Mouse (Mus musculus): ENCODE measurements at regions not wholly inside any gene's neighbourhood (a gene's known extent, or its start where the extent isn't known, plus 50 kb on each side); places are given as distances from the start of the nearest gene placed in this dataset.

- H3K4me3 ChIP-seq (ENCODE audit: low read depth, low read length), result no peak overlapping the region
- no peaks in the 10 kb centered on the region for H3K27me3 ChIP-seq (ENCODE audit: insufficient read depth, low read length)
- no peak for TF ChIP-seq CTCF (IDR thresholded peaks at IDR 0.05)
- no peaks in the 10 kb centered on the region for H3K36me3 ChIP-seq (ENCODE audit: insufficient read depth, low read length)
- DNase-seq (ENCODE audit: low spot score) (no peak), ATAC-seq (ENCODE audit: low FRiP score) (no peak)
- no peaks in the 10 kb centered on the region for H3K4me1 ChIP-seq (ENCODE audit: insufficient read depth, low read length)
- H3K4me2 ChIP-seq (ENCODE audit: low read depth, low read length, poor library complexity, severe bottlenecking), result no peak overlapping the region
- H3K9ac ChIP-seq (replicated peaks; ENCODE audit: low read length, poor library complexity, severe bottlenecking), result no peak overlapping the region
- 87% methylated on average over 2 of the region's 2 CpGs for WGBS
- no peak overlapping the region for H3K27ac ChIP-seq (ENCODE audit: low read depth, low read length)
- H3K9me3 ChIP-seq (ENCODE audit: low read length), result no peaks in the 10 kb centered on the region
Observed at GRCm38 (mm10) chr15:59886036-59886435, 130.4 kb downstream of the 4933412E24Rik start.

GRCm38 (mm10) chr15:59882444-59882843 lies 134.0 kb downstream of the 4933412E24Rik start:
- Histone ChIP-seq H3K4me2 (ENCODE audit: low read depth, low read length, poor library complexity, severe bottlenecking) (no peak overlapping the region), H3K36me3 (ENCODE audit: insufficient read depth, low read length) (no peaks in the 10 kb centered on the region)

GRCm38 (mm10) chr15:59880426-59880825 lies 136.0 kb downstream of the 4933412E24Rik start:
- Histone ChIP-seq H3K27me3 (ENCODE audit: insufficient read depth, low read length) (no peaks in the 10 kb centered on the region), H3K4me2 (ENCODE audit: low read depth, low read length, poor library complexity, severe bottlenecking) (no peak overlapping the region), H3K9ac (replicated peaks; ENCODE audit: low read length, poor library complexity, severe bottlenecking) (no peak overlapping the region), H3K4me1 (ENCODE audit: insufficient read depth, low read length) (no peaks in the 10 kb centered on the region), H3K9me3 (ENCODE audit: low read length) (no peaks in the 10 kb centered on the region), H3K36me3 (ENCODE audit: insufficient read depth, low read length) (no peaks in the 10 kb centered on the region), H3K27ac (ENCODE audit: low read depth, low read length) (no peak overlapping the region), H3K4me3 (ENCODE audit: low read depth, low read length) (no peak overlapping the region)
- TF ChIP-seq CTCF (IDR thresholded peaks at IDR 0.05), result no peak
- ATAC-seq (ENCODE audit: low FRiP score) (no peak), DNase-seq (ENCODE audit: low spot score) (no peak)
- WGBS, result 92% methylated on average over 5 of the region's 5 CpGs

More at GRCm38 (mm10) chr15:59882444-59882843, 134.0 kb downstream of the 4933412E24Rik start:
- WGBS, result 64% methylated on average over 5 of the region's 5 CpGs
- DNase-seq (ENCODE audit: low spot score) (no peak), ATAC-seq (ENCODE audit: low FRiP score) (no peak)
- H3K4me3 ChIP-seq (ENCODE audit: low read depth, low read length), result no peak overlapping the region
- no peak overlapping the region for H3K9ac ChIP-seq (replicated peaks; ENCODE audit: low read length, poor library complexity, severe bottlenecking)
- TF ChIP-seq CTCF (IDR thresholded peaks at IDR 0.05), result no peak
- H3K4me1 ChIP-seq (ENCODE audit: insufficient read depth, low read length), result no peaks in the 10 kb centered on the region
- H3K27ac ChIP-seq (ENCODE audit: low read depth, low read length), result no peak overlapping the region
- no peaks in the 10 kb centered on the region for H3K27me3 ChIP-seq (ENCODE audit: insufficient read depth, low read length)
- H3K9me3 ChIP-seq (ENCODE audit: low read length), result no peaks in the 10 kb centered on the region

GRCm38 (mm10) chr15:59879311-59879710 lies 137.1 kb downstream of the 4933412E24Rik start:
- Histone ChIP-seq H3K9me3 (ENCODE audit: low read length) (no peaks in the 10 kb centered on the region), H3K4me2 (ENCODE audit: low read depth, low read length, poor library complexity, severe bottlenecking) (no peak overlapping the region), H3K4me1 (ENCODE audit: insufficient read depth, low read length) (no peaks in the 10 kb centered on the region), H3K9ac (replicated peaks; ENCODE audit: low read length, poor library complexity, severe bottlenecking) (no peak overlapping the region), H3K4me3 (ENCODE audit: low read depth, low read length) (no peak overlapping the region), H3K27me3 (ENCODE audit: insufficient read depth, low read length) (no peaks in the 10 kb centered on the region), H3K27ac (ENCODE audit: low read depth, low read length) (no peak overlapping the region), H3K36me3 (ENCODE audit: insufficient read depth, low read length) (no peaks in the 10 kb centered on the region)
- DNase-seq (ENCODE audit: low spot score) (no peak), ATAC-seq (ENCODE audit: low FRiP score) (no peak)
- 91% methylated on average over 4 of the region's 4 CpGs for WGBS
- TF ChIP-seq CTCF (IDR thresholded peaks at IDR 0.05), result peak; percentile 19; the same call in 1 of the 2 replicates

- DNase-seq (ENCODE audit: low spot score) (peak; percentile 57), ATAC-seq (ENCODE audit: low FRiP score) (no peak)
- Histone ChIP-seq H3K4me3 (ENCODE audit: low read depth, low read length) (no peak overlapping the region), H3K36me3 (ENCODE audit: insufficient read depth, low read length) (no peaks in the 10 kb centered on the region), H3K9me3 (ENCODE audit: low read length) (no peaks in the 10 kb centered on the region), H3K4me1 (ENCODE audit: insufficient read depth, low read length) (no peaks in the 10 kb centered on the region), H3K27ac (ENCODE audit: low read depth, low read length) (peak overlapping the region; percentile 47; the same call in 1 of the 2 replicates), H3K4me2 (ENCODE audit: low read depth, low read length, poor library complexity, severe bottlenecking) (no peak overlapping the region), H3K9ac (replicated peaks; ENCODE audit: low read length, poor library complexity, severe bottlenecking) (no peak overlapping the region), H3K27me3 (ENCODE audit: insufficient read depth, low read length) (no peaks in the 10 kb centered on the region)
- WGBS, result 50% methylated on average over 7 of the region's 7 CpGs
- peak; percentile 69 for TF ChIP-seq CTCF (IDR thresholded peaks at IDR 0.05)
Observed at GRCm38 (mm10) chr15:59876279-59876742, 140.1 kb downstream of the 4933412E24Rik start.

GRCm38 (mm10) chr15:59866701-59867100 lies 149.7 kb downstream of the 4933412E24Rik start:
- Histone ChIP-seq H3K4me2 (ENCODE audit: low read depth, low read length, poor library complexity, severe bottlenecking) (no peak overlapping the region), H3K9ac (replicated peaks; ENCODE audit: low read length, poor library complexity, severe bottlenecking) (no peak overlapping the region), H3K36me3 (ENCODE audit: insufficient read depth, low read length) (no peaks in the 10 kb centered on the region), H3K27me3 (ENCODE audit: insufficient read depth, low read length) (no peaks in the 10 kb centered on the region), H3K4me3 (ENCODE audit: low read depth, low read length) (no peak overlapping the region), H3K9me3 (ENCODE audit: low read length) (no peaks in the 10 kb centered on the region), H3K27ac (ENCODE audit: low read depth, low read length) (no peak overlapping the region), H3K4me1 (ENCODE audit: insufficient read depth, low read length) (no peaks in the 10 kb centered on the region)
- WGBS, result 87% methylated on average over 8 of the region's 8 CpGs
- ATAC-seq (ENCODE audit: low FRiP score) (no peak), DNase-seq (ENCODE audit: low spot score) (no peak)
- no peak for TF ChIP-seq CTCF (IDR thresholded peaks at IDR 0.05)
